Mouse (Mus musculus) testis, adult 2 months (tissue): ENCODE data around the gene Ap3d1. TPM values are rescaled to one million over a fixed set of nuclear protein-coding genes. Genes with fewer than 3 reads are reported as not detected.

Experiments
- H3K27ac ChIP-seq: fragments of 200-500 bp; 2 replicates; pipeline ENCODE4 v1.5.1; 2012; ENCODE audit warnings: low read depth, low read length; ENCODE audit not compliant: control insufficient read depth, insufficient read depth
- H3K27me3 ChIP-seq: fragments of 200-500 bp; 2 replicates; pipeline ENCODE4 v1.6.1; 2012; ENCODE audit warnings: mild to moderate bottlenecking, low read length, moderate library complexity; ENCODE audit not compliant: control insufficient read depth, insufficient read depth
- H3K36me3 ChIP-seq: fragments of 200-500 bp; 2 replicates; pipeline ENCODE4 v1.6.1; 2012; ENCODE audit warnings: mild to moderate bottlenecking, low read length; ENCODE audit not compliant: control insufficient read depth, insufficient read depth
- H3K4me1 ChIP-seq: fragments of 200-500 bp; 2 replicates; pipeline ENCODE4 v1.6.1; 2012; ENCODE audit warnings: low read length; ENCODE audit not compliant: control insufficient read depth, insufficient read depth
- H3K4me3 ChIP-seq: fragments of 200-500 bp; 2 replicates; pipeline ENCODE4 v1.5.1; 2012; ENCODE audit warnings: low read depth, mild to moderate bottlenecking, low read length, moderate library complexity, mixed read lengths; ENCODE audit not compliant: control insufficient read depth
- CTCF ChIP-seq: fragments of 200-500 bp; IDR thresholded peaks from 2 replicates; pipeline ENCODE4 v1.5.1; 2012; ENCODE audit warnings: low read depth, mild to moderate bottlenecking, inconsistent platforms, low read length, moderate library complexity; ENCODE audit not compliant: control insufficient read depth, insufficient read depth, insufficient replicate concordance
- POLR2A ChIP-seq: fragments of 200-500 bp; IDR thresholded peaks from 2 replicates; pipeline ENCODE4 v1.6.1; 2012; ENCODE audit warnings: low read depth, mild to moderate bottlenecking, inconsistent platforms, low read length, moderate library complexity; ENCODE audit not compliant: control insufficient read depth
- polyA plus RNA-seq: library from polyadenylated mRNA; depleted of rRNA; stranded (reverse); fragments of >200 nt; gene quantifications from 2 replicates; pipeline ENCODE4 v1.2.3, GENCODE M21; 2012

The Ap3d1 gene
- polyA plus RNA-seq, 1 experiment: 178 TPM

DNA sequence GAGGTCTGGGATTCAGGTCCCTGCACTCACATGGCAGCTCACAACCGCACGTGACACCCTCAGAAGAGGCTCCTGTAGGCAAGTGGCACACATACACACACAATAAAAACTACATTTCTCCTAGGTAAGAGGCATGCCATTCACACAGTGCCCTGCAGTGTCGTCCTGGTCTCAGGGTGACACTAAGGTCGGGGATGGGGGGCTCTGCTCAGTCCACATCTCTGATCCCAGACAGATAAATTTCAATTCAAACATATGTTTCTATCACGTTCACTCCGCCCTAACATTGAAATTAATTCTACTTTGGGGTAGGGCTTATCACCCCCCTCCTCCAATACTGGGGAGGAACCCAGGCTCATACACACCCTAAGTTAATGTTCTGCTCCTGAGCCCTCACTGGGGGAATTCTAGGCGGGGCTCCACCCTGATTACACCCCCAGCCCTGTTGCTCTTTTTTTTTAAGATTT is 42.0 kb downstream of the Ap3d1 start:
- H3K4me1 ChIP-seq: peaks cover 16% of the 10 kb centered on the region
- TF ChIP-seq CTCF (no peak), POLR2A (no peak)
- H3K27ac ChIP-seq: no peak overlapping the region
- no peaks in the 10 kb centered on the region for H3K27me3 ChIP-seq
- no peak overlapping the region for H3K4me3 ChIP-seq
- H3K36me3 ChIP-seq: no peaks in the 10 kb centered on the region

DNA sequence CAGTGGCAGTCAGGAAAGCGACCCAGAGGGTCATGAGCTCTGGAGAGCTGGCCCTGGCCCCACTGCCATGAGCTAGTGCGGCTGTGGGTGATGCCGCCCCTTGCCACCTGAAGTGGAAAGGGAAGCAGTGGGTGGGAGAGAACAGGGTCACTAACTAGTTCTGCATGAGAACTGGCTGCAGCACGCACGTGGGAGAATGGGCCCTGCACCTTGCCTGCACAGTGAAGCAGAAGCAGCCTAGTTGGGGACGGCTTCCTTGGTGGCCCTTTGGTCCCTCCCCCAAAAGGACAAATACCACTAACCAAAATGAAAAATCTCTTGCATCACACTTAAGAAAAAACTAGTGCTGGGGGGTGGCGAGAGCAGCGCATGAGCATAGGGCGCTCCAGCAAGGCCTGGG is 43.5 kb downstream of the Ap3d1 start:
- Histone ChIP-seq H3K4me3 (no peak overlapping the region), H3K36me3 (no peaks in the 10 kb centered on the region), H3K27me3 (no peaks in the 10 kb centered on the region), H3K27ac (no peak overlapping the region), H3K4me1 (peaks cover 17% of the 10 kb centered on the region)
- TF ChIP-seq CTCF (no peak), POLR2A (no peak)

DNA sequence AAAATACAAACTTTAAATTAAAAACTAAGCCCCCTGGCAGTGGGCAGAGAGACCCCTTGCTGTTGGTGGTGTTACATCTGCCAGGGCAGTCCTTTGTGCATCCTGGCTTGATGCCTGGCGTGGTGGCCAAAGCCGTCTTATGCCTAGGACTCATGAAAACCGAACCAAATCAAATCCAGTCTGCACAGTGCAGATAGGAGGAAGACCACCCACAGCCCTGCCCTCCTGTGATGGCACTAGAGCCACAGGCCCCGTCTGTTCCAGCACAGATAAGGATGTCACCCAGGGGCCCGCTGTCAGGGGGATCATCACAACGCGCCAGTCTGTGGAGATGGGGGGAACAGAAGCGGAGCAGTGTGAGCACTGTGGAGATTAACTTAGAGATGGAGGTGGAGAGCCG is 44.3 kb downstream of the Ap3d1 start:
- no peak for TF ChIP-seq CTCF
- H3K4me1 ChIP-seq: peaks cover 11% of the 10 kb centered on the region
- H3K36me3 ChIP-seq: no peaks in the 10 kb centered on the region
- no peaks in the 10 kb centered on the region for H3K27me3 ChIP-seq
- no peak overlapping the region for H3K4me3 ChIP-seq
- no peak overlapping the region for H3K27ac ChIP-seq

DNA sequence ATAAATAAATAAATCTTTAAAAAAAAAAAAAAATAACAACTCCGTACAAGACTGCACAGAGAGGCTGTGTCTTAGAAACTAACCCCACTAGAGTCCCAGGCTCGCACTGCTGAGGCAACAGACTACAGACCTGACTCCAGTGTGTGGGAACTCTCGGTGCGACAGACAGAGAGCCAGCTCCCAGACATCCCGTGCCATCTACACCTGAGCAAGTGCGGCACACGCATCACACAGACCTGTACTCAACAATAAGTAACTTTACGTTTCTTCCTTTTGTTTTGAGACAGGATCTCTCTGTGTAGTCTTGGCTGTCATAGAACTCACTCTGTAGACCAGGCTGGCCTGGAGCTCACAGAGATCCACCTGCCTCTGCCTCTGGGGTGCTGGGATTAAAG is 44.7 kb downstream of the Ap3d1 start:
- Histone ChIP-seq H3K27ac (no peak overlapping the region), H3K4me3 (no peak overlapping the region), H3K4me1 (peaks cover 7% of the 10 kb centered on the region), H3K27me3 (no peaks in the 10 kb centered on the region), H3K36me3 (no peaks in the 10 kb centered on the region)
- no peak for TF ChIP-seq CTCF
- no peak for TF ChIP-seq POLR2A

DNA sequence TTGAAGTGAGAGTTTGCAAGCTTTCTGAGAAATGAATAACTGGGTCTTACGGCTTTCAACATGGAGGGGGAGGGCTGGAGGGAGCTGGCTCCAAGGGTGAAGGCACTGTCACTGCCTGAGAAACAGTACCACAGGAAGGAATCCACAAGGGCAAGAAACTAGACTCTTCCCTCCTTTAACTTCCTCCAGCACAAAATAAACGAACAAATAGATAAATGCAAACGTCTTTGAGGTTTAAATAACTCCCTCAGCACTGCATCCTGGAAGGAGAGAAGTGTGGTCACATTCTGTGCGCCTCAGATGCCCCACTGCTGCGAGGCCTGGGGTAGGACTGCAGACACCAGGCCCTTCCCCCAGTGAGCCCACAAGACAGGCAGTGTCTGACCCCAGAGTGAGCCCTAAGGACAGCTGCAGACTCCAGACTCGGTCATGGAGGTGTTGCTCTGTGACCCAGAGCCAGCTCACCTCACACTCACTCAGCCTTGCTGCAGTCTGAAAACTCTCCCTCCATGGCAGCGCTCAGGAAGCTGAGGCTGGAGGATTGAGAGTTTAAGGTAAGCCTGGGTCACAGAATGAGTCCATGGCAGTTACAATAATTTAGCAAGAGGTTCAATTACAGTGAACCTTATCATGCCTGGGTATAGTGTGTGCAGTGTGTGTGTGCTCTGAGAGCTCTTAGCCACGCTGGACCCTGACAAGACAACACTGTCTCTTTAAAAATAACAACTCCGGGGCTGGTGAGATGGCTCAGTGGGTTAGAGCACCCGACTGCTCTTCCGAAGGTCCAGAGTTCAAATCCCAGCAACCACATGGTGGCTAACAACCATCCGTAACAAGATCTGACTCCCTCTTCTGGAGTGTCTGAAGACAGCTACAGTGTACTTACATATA is 45.3 kb downstream of the Ap3d1 start:
- Histone ChIP-seq H3K27ac (no peak overlapping the region), H3K4me3 (no peak overlapping the region), H3K36me3 (no peaks in the 10 kb centered on the region), H3K27me3 (no peaks in the 10 kb centered on the region), H3K4me1 (peaks cover 7% of the 10 kb centered on the region)
- TF ChIP-seq CTCF: no peak
- TF ChIP-seq POLR2A: no peak

DNA sequence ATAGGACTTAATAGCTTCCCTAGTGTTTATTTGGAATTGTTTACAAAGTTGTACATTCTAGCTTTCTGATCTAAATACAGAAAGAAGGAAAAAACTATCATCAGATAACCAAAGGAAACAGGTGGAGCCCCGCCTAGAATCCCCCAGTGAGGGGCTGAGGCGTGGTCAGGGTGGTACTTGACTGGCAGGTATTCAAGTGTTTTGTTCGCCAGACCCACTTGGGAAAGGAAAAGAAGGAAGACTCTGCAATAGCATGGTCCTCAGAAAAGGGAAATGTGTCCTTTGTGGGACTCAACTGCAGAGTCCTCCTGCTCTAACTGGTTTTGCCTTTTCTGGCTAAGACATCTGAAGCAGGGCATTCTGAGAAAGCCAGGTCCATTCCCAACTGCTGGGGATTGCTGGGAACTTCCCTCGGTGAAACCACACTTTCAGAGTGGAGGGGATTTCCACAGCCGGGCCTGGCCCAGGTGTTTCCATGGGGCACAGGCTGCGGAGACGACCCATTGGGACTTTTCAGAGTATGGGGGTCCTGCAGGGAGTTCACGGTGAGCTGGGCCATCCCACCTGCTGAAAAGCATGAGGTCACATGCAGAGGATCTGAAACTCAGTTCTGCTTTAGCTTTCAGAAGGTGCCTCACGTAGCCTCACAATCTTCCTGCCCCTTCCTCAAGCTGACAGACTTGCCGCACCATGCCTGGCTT is 46.1 kb downstream of the Ap3d1 start:
- no peaks in the 10 kb centered on the region for H3K27me3 ChIP-seq
- no peak overlapping the region for H3K4me3 ChIP-seq
- no peak overlapping the region for H3K27ac ChIP-seq
- peaks cover 7% of the 10 kb centered on the region for H3K4me1 ChIP-seq
- no peaks in the 10 kb centered on the region for H3K36me3 ChIP-seq
- TF ChIP-seq POLR2A (no peak), CTCF (no peak)

DNA sequence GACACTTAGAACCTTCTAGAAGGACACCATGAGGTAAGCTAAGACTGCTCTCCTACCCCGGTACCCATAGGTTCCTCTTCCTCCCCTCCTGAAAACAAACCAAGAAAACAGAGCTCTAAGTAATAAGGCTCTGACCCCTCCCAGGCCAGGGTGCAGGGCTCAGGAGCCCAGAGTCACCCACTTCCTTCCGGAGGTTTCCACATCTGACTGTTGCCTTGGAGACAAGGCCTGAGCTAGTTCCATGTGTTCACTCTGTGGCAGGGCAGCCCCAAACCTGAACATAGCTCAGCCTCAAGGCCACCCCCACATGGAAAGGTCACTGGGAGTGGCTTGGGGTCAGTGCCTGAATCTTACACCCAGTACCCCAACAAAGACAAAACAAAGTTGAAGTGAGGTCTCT is 46.9 kb downstream of the Ap3d1 start:
- Histone ChIP-seq H3K27me3 (no peaks in the 10 kb centered on the region), H3K36me3 (no peaks in the 10 kb centered on the region; the same call in 1 of the 2 replicates), H3K4me1 (peaks cover 7% of the 10 kb centered on the region), H3K27ac (no peak overlapping the region; the same call in 1 of the 2 replicates), H3K4me3 (no peak overlapping the region)
- TF ChIP-seq POLR2A: no peak
- no peak for TF ChIP-seq CTCF

DNA sequence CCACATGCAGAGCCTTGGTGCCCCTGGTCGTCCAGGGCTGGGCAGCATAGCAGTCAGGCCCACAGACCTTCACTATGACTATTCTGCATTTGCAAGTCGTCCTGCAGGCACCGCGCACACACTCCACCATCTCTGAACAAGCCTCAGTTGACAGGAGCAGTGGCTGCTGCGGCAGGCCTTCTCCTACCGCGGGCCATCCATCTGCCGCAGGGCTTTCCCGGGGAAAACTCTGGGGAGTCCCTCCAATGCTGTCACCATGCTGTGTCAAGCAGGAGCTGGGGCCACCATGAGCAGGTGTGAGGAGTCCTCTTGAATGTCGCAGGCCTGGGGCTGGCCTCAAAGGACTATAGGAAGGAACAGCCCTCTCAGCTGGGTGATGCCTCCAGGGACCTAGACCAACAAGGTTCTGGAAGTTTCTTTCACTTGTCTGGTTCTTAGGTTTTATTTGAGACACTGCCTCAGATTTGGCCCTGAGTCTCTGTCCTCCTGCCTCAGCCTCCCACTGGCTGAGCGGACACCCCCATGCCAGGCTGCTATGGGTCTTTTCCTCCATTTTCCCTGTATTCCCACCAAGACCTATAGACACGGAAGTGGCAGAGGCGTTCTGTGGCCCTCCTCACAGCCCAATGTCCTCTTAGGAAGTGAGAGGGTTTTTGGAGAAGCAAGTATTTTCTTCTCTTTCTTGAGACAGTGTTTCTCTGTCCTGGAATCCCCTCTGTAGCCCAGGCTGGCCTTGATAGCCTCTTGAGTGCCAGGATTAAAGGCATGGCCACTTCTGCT is 47.7 kb downstream of the Ap3d1 start:
- Histone ChIP-seq H3K36me3 (no peaks in the 10 kb centered on the region; the same call in 1 of the 2 replicates), H3K4me3 (no peak overlapping the region), H3K27me3 (no peaks in the 10 kb centered on the region), H3K27ac (no peak overlapping the region), H3K4me1 (peaks cover 7% of the 10 kb centered on the region)
- TF ChIP-seq CTCF (no peak), POLR2A (no peak)
